Mouse (Mus musculus): Measurements from ENCODE around the gene Rps27rt.
"Not testable (repeated sequence)": the region's sequence is repeated elsewhere in the genome, so short reads cannot be mapped to it uniquely, and the experiment has no call there.

Gene Rps27rt

DNA sequence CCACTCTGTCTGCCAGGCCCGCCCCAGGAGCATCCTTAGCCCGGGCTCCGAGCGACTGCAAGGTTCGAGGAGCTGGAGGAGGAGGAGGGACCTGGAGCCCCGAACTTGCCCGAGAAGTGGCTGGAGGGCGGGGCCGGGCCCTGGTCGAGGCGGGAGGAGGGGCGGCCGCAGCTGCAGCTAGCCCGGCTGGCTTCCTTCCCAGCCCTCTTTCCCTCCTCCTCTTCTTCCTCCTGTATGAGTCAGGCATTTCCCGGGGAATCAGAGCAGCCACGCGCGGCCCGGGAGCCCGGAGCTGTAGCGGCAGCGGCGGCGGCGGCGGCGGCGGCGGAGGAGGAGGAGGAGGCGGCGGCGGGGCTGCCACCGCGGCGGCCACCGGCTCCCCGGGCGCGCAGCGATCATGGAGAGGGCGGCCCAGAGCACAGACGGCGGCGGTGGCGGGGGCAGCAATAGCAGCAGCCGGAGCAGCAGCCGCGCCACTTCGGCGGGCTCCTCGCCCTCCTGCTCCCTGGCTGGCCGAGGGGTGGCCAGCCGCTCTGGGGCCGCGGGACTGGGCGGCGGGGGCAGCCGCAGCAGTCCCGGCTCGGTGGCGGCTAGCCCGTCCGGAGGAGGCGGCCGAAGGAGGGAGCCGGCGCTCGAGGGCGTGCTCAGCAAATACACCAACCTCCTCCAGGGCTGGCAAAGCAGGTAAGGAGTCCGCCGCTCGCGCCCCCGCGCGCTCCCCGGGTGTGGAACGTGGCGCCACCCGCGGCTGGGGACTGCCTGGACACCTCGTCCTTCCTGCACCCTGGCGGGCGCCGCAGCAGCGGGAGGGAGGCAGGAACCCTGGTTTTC lies 4.0 kb downstream of the Rps27rt start, which contains the start of gene Osbpl10:
Gene Osbpl10, plus strand, starts transcription at position 289 of the 831 bp plus-strand sequence.
- DNase-seq, result peak in 1 of 2 experiments; percentile 12

- DNase-seq, result no peak
Measured at GRCm38 (mm10) chr9:114977461-114978280, 4.9 kb downstream of the Rps27rt start.

- not testable (repeated sequence) for DNase-seq
Measured at GRCm38 (mm10) chr9:114966286-114966685, 16.3 kb downstream of the Rps27rt start.

- no peak for DNase-seq
Measured at GRCm38 (mm10) chr9:114964093-114964492, 18.4 kb downstream of the Rps27rt start.

DNA sequence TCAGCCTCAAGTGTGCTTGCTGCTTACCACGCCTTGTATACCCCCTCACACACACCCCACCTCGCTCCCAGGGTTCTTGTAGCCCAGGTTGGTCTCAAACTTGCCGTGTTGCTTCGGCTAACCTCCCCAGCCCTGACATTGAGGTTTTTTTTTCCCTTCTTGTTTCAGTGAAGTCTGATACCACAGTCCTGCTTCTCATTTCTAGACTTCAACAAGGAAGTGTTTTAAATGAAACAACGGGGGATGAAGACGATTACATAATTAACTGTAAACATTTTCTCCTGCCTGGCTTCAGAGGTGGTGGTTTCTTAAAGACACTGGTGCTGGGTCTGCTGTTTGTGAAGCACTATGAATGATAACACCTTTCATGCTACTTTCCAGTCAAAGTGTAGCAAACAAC lies 21.7 kb downstream of the Rps27rt start:
- no peak for DNase-seq

DNA sequence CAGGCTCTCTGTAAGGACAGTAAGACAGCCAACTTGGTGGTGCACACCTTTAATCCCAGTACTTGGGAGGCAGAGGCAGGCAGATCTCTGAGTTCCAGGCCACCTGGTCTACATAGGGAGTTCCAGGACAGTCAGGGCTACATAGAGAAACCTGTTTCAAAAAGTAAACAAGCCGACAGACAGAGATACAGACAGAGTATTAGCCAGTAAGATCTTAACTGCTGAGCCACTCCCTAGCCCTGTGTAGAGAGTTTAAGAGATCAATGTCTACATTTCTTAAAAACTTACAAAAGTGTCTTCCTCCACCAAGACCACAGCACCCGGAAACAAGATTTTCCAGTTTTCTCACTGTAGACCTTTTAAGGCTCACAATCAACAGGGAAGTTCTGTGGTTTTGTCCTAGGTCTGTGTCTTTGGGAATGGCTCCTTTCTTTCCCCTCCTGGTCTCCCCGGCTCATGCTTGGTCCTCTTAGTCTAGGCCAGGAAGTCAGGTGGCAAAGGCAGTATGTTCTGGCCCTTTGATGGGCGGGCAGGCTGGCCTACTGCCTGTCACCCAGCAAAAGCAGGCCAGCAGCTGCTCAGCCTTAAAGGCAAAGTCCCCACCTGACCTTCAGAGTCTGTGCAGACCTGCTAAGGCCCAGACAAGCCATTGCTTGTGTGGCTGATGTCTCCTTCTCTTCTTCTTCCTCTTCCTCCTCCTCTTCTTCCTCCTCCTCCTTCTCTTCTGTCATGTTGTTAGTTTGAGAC lies 22.3 kb downstream of the Rps27rt start:
- DNase-seq, result no peak

DNA sequence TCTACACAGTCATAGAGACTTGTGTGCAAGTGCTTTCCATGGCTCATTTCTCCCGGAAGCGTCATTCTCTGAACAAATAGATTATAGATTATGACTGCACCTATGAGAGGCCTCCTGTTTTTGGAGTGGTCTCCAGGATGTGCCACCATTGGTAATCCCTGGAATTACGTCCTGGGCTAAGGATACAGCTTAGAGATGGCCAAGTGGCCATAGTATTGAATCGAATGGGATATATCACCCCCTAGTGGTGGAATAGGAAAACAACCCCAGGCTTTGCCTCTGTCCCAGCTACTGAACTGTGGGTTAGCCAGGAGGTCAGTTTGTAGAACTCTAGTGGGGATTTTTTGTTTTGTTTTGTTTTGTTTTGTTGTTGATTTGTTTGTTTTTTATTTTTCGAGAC lies 25.6 kb downstream of the Rps27rt start:
- no peak for DNase-seq

DNA sequence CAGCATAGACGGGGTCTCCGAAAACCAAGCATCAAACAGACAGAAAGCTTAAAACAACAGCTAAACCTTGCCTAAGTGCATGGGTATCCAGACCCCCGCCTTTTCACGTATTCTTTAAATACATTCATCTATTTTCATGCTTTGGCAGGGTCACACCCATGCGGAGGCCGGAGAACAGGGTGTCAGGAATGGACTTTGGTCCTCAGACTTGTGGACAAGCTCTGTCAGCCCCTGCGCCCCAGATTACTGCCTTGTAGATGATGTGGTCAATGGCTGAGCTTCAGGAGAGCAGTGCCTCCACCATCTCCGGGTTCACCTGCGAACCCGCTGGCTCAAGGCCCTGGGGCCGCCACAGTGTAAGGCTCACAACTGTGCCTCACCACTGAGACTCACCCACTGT lies 27.2 kb downstream of the Rps27rt start:
- no peak for DNase-seq

- no peak for DNase-seq
Measured at GRCm38 (mm10) chr9:114952866-114953265, 29.7 kb downstream of the Rps27rt start.

DNA sequence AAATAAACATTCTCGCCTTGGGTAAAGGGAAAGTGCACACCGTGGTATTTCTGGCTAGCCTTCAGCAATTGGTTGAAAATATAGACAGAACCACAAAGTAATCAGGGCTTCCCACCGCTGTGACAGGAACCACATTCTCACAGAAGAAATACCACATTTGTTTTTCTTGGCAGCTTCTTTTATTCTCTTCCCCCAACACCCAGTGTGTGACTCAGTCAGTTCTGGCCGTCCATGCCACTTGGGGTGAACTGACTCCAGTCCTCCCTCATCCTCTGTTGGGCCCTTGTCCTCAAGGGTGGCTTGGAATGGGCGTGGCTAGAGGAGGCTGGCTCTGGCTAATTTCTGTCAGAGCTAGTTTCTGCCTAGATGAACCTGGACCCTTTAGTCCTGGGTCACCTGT lies 34.1 kb downstream of the Rps27rt start:
- no peak for DNase-seq

- DNase-seq, result no peak
Measured at GRCm38 (mm10) chr9:114945576-114945975, 37.0 kb downstream of the Rps27rt start.

DNA sequence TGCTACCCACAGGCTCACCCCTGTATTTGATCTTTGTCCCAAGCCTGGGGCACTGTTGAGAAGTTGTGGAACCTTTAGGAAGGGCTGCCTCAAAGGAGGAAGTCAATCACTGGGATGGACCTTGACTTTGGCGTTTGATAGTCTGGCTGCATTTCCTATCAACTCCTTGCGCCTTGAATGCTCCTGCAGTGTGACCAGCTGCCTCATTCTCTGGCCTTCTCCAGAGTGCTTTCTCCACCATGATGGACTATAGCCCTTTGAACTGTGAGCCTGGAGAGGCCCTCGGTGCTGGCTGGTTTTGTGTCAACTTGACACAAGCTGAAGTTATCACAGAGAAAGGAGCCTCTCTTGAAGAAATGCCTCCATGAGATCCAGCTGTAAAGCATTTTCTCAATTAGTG lies 37.9 kb downstream of the Rps27rt start:
- DNase-seq, result no peak

- DNase-seq, result no peak
Measured at GRCm38 (mm10) chr9:114936687-114937086, 45.9 kb downstream of the Rps27rt start.

- DNase-seq, result no peak
Measured at GRCm38 (mm10) chr9:114935321-114935720, 47.2 kb downstream of the Rps27rt start.

- peak in 1 of 2 experiments; percentile 12 for DNase-seq
Measured at GRCm38 (mm10) chr9:114934231-114934630, 48.3 kb downstream of the Rps27rt start.

DNA sequence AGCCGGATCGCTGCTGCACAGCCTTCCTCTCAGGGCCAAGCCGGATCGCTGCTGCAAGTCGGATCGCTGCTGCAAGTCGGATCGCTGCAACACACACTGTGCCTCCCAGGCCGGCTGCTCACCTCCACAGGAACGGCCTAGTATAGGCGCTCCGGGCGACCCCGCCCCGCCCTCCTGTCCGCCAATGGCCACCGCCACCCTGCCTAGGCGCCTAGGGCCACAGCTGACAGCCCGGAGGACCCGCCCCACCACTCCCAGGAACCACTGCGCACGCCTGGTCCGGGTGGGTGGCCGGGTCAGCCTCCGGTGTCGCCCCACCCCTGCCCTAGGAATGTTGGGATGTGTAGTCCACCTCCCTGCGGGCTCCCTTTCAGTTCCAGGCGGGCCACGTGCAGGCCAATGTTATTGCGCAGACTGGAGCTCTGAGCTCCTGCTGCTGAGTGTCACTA lies 48.8 kb downstream of the Rps27rt start, which contains the start of gene Gpd1l:
Gene Gpd1l, minus strand, starts transcription at position 265 of the 449 bp plus-strand sequence.
- DNase-seq, result peak; percentile 86 to 89

DNA sequence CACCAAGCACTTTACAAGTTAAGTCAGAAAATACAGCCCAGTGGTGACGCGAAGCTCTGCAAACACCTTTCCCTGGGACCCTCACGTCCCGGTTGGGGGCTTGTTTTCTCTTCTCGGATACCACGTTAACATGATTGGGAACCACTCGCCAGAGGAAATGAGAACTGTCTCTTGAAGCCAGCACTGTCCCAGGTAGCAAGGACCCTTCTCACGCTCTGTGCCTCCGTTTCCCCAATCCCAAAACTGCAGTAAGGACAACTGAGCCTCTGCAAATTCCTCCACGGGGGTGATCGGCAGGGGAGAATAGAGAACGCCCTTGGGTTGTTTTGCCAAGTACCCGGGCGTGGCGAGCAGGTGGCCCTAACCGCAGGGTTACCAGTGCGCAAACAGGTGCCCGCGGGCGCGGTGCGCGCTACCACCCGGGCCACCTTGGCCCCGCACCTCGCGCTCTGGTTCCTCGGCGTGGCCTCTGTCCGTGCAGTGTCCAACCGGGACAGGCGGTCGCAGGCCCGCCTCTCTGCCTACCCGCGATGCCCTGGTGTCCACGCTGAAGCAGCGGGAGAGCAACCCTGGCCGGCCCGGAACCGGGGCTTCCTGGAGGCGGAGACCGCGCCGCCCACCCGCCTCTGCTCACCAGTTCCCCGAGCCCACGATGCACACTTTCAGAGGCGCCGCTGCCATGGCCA lies 49.4 kb downstream of the Rps27rt start:
- no peak for DNase-seq

DNA sequence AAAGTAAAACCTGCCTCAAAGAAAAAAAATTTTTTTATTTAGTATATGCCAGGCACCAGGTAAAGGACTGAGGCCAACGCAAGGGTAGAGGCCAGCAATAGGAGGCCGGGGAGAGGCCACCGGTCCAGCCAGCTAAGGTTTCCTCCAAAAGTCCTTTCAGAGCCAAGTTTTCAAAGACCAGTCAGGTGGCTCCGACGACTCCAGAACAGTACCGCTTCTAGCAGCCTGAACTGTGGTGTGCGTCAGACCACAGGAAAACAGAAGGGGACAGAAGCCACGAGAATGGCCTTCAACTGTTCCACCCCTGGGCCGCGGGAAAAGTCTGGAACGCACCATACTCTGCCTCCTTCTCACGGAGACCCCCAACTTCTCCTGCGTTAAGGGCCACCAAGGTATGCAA lies 49.9 kb downstream of the Rps27rt start:
- DNase-seq, result no peak
